ENCODE assay signal across 20 mouse cellular contexts in genomic region chr1:151220098-151220497, GRCm38 (mm10). TPM values are rescaled to one million over a fixed set of nuclear protein-coding genes. Genes with fewer than 3 reads are reported as not detected.
DNase-seq lines count a peak whose midpoint lies in the region.
"Had no signal": no experiment of that assay in that cellular context is flagged by ENCODE, and none has a peak within 500 bp of the region (broad histone marks: within the 10 kb centered on the region; RNA-seq: fewer than 3 reads in every experiment).

No protein-coding gene starts in this region.

- peak; percentile 39 for DNase-seq in heart, adult 11 months
- no peak for DNase-seq in heart, adult 18-20 months
- DNase-seq in ES-CJ7 (ENCODE audit: low read depth, low spot score), result peak; percentile 94
- peak; percentile 94 for DNase-seq in R1 (ENCODE audit: low read depth, low spot score)
- DNase-seq in ZHBTc4 (ENCODE audit: low read depth, low spot score), result peak; percentile 78
- DNase-seq in adipocyte (ENCODE audit: low spot score), result no peak
- no peak for DNase-seq in layer of hippocampus, adult 8-10 months (ENCODE audit: low spot score in 2 of 2)
- DNase-seq in layer of hippocampus, adult 18-20 months (ENCODE audit: low spot score in 2 of 2), result no peak
- DNase-seq: adrenal gland, adult 8-10 months; adrenal gland, postnatal 14 days; adrenal gland, postnatal 36 days; B cell, adult 2 months; cerebellum, adult 11-12 months; cerebellum, adult 2 months; cerebellum, adult 9-10 months; cerebellum, postnatal 10 days; cerebellum, postnatal 25 days; forebrain, postnatal 0 days had no signal

RNA-seq across cellular contexts. Expression of gene Gm47996, which starts 10.2 kb away (rescaled TPM):
- not detected for total RNA-seq in heart, adult 18-20 months (2021)
- total RNA-seq in layer of hippocampus, adult 8-10 months (2022), result not detected
- total RNA-seq in layer of hippocampus, adult 18-20 months (2021), result not detected
- total RNA-seq: adrenal gland, adult 18-20 months; adrenal gland, adult 8-10 months; adrenal gland, postnatal 14 days; adrenal gland, postnatal 36 days; CH12.LX; forebrain, postnatal 0 days had no signal

RNA-seq across cellular contexts. Expression of gene 3110040M04Rik, which starts 16.2 kb away (rescaled TPM):
- not detected for total RNA-seq in heart, adult 18-20 months (2021)
- total RNA-seq in layer of hippocampus, adult 8-10 months (2022), result not detected
- total RNA-seq in layer of hippocampus, adult 18-20 months (2021), result not detected
- total RNA-seq: adrenal gland, adult 18-20 months; adrenal gland, adult 8-10 months; adrenal gland, postnatal 14 days; adrenal gland, postnatal 36 days; CH12.LX; forebrain, postnatal 0 days had no signal

RNA-seq across cellular contexts. Expression of gene Gm47995, which starts 21.9 kb away (rescaled TPM):
- total RNA-seq in heart, adult 18-20 months (2021), result not detected
- not detected for total RNA-seq in layer of hippocampus, adult 8-10 months (2022)
- total RNA-seq in layer of hippocampus, adult 18-20 months (2021), result not detected
- total RNA-seq: adrenal gland, adult 18-20 months; adrenal gland, adult 8-10 months; adrenal gland, postnatal 14 days; adrenal gland, postnatal 36 days; CH12.LX; forebrain, postnatal 0 days had no signal

RNA-seq across cellular contexts. Expression of gene Gm8947, which starts 27.9 kb away (rescaled TPM):
- total RNA-seq in heart, adult 18-20 months (2021), result not detected
- not detected for total RNA-seq in layer of hippocampus, adult 8-10 months (2022)
- not detected for total RNA-seq in layer of hippocampus, adult 18-20 months (2021)
- total RNA-seq: adrenal gland, adult 18-20 months; adrenal gland, adult 8-10 months; adrenal gland, postnatal 14 days; adrenal gland, postnatal 36 days; forebrain, postnatal 0 days had no signal

RNA-seq across cellular contexts. Expression of gene Gm47985, which starts 37.8 kb away (rescaled TPM):
- total RNA-seq in heart, adult 18-20 months (2021), result 1 to 10 TPM; 1.0 to 1.1 TPM
- under 1 TPM in 1 of 4 experiments, not detected in 3; 0.25 TPM for total RNA-seq in layer of hippocampus, adult 8-10 months (2022)
- total RNA-seq in layer of hippocampus, adult 18-20 months (2021), result not detected
- total RNA-seq: adrenal gland, adult 18-20 months; adrenal gland, adult 8-10 months; adrenal gland, postnatal 14 days; adrenal gland, postnatal 36 days; CH12.LX; forebrain, postnatal 0 days had no signal

Comparison
In these comparisons a context has a peak if more than half of its experiments do, and no peak if none do; other contexts are left out.
1. DNase-seq: peak in heart, adult 11 months (single experiment), ES-CJ7 (single experiment), R1 (single experiment) and ZHBTc4 (single experiment); none in heart, adult 18-20 months (0 of 2), adipocyte (single experiment), layer of hippocampus, adult 8-10 months (0 of 2) and layer of hippocampus, adult 18-20 months (0 of 2).